Mouse (Mus musculus) layer of hippocampus, adult 18-20 months (tissue): ENCODE results near the gene Rhno1. TPM values are rescaled to one million over a fixed set of nuclear protein-coding genes. Genes with fewer than 3 reads are reported as not detected.

Experiments used
- total RNA-seq, 2 experiments: library from RNA; stranded (reverse); gene quantifications; 2 replicates each; pipeline ENCODE4 v1.2.3; 2021

The Rhno1 gene
- total RNA-seq, 2 experiments from 2014 or later = 21.5 to 23.4 TPM

Other genes with a start within 250 kb of the Rhno1 start
- 10 to 100 TPM; 48.4 to 53.8 TPM for gene Tspan9, start 219.3 kb downstream of the Rhno1 start, total RNA-seq
- 1 to 10 TPM in 1 of 2 experiments, under 1 TPM in 1; 0.97 to 1.5 TPM for gene Tead4, start 62.1 kb downstream of the Rhno1 start, total RNA-seq
- 10 to 100 TPM; 19.2 to 21.4 TPM for gene Tulp3, start 7.1 kb downstream of the Rhno1 start, total RNA-seq
- 1 to 10 TPM in 1 of 2 experiments, under 1 TPM in 1; 0.84 to 1.3 TPM for gene Foxm1, start 56 bp upstream of the Rhno1 start, total RNA-seq
- gene Tex52, start 12.5 kb upstream of the Rhno1 start, total RNA-seq = 1 to 10 TPM; 1.9 to 2.7 TPM
- not detected for gene Gm44596, start 12.6 kb upstream of the Rhno1 start, total RNA-seq
- 10 to 100 TPM; 14.6 to 16.4 TPM for gene Nrip2, start 36.4 kb upstream of the Rhno1 start, total RNA-seq
- 10 to 100 TPM; 21.1 to 26.3 TPM for gene Itfg2, start 62.0 kb upstream of the Rhno1 start, total RNA-seq
- 100 to 1,000 TPM; 123 to 132 TPM for gene Fkbp4, start 75.8 kb upstream of the Rhno1 start, total RNA-seq
- gene Pzp, start 163.8 kb upstream of the Rhno1 start, total RNA-seq = not detected
- gene A2ml1, start 218.7 kb upstream of the Rhno1 start, total RNA-seq = 10 to 100 TPM in 1 of 2 experiments, 1 to 10 TPM in 1; 7.2 to 12.3 TPM